Mouse (Mus musculus): ENCODE data around the gene Dlk1. TPM values are rescaled to one million over a fixed set of nuclear protein-coding genes. Genes with fewer than 3 reads are reported as not detected.

The Dlk1 gene
- polyA plus RNA-seq (2015; fragmentation: Nextera tagmentation; extraction: Ambion mirVana), result 69.3 and 118 TPM in 2 replicates

DNA sequence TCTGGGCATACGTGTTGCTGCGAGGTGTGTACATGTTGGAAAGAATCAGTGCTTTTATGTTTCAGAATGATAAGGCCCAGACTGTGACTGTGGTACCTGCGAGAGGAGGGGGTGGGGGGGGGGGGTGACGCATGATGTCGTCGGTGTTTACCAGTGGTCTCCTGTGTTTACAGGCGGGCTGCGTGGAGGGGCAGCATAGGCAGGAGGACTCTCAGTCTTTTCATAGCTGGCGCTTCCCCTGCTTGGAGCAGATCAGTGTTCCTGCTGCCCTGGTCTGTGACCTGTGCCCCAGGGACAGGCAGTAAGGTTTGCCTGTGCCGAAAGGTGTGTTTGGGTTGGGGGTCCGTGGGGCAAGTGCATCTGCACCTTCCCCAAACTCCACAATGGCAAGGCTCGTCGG is at the start of gene Dlk1:
TSS of gene Dlk1 (plus strand) at position 232 of the 400 bp plus-strand sequence.
- Histone ChIP-seq H3K4me2 (peak within 1 kb of the TSS; percentile 84), H3K27me3 (peaks cover 79% of the 10 kb centered on the region), H3K9me3 (replicated peaks) (no peaks in the 10 kb centered on the region), H3K36me3 (ENCODE audit: poor library complexity, severe bottlenecking) (no peaks in the 10 kb centered on the region), H3K4me3 (peak within 1 kb of the TSS; percentile 50), H3K4me1 (peaks cover 62% of the 10 kb centered on the region), H3K9ac (peak within 1 kb of the TSS; percentile 67), H3K27ac (peak within 1 kb of the TSS; percentile 32)
- 8% methylated on average over 13 of the region's 13 CpGs for WGBS
- ATAC-seq, result no peak

DNA sequence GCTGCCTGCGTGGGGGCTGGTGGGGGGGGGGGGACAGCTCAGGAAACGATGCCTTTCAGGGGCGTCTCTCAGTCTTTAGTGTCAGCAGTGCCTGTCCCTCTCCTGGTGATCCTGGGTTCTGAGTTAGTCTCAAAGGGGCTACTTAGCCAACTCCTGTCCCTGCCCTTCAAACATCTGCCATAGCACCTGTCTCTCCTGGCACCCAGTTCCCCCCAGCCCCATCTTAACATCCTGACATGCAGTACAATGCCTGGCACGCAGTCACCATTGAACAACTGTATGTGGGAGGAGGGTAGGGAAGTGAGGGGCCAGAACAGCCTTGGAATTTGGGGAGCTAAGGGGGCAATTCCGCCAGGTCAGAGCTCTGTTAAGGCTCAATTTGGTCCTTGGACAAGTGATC is 49.7 kb upstream of the Dlk1 start:
- no peak overlapping the region for H3K27ac ChIP-seq
- WGBS, result 65% methylated on average over 5 of the region's 5 CpGs
- ATAC-seq, result no peak
- H3K4me1 ChIP-seq, result peaks cover 14% of the 10 kb centered on the region
- H3K4me3 ChIP-seq, result no peak overlapping the region
- no peaks in the 10 kb centered on the region for H3K36me3 ChIP-seq (ENCODE audit: poor library complexity, severe bottlenecking)
- H3K9ac ChIP-seq, result no peak overlapping the region; the same call in 1 of the 2 replicates
- no peaks in the 10 kb centered on the region for H3K9me3 ChIP-seq (replicated peaks)
- 0 out of 2 replicates have a peak, but pooled peaks cover 4% of the 10 kb centered on the region for H3K27me3 ChIP-seq
- H3K4me2 ChIP-seq, result no peak overlapping the region

DNA sequence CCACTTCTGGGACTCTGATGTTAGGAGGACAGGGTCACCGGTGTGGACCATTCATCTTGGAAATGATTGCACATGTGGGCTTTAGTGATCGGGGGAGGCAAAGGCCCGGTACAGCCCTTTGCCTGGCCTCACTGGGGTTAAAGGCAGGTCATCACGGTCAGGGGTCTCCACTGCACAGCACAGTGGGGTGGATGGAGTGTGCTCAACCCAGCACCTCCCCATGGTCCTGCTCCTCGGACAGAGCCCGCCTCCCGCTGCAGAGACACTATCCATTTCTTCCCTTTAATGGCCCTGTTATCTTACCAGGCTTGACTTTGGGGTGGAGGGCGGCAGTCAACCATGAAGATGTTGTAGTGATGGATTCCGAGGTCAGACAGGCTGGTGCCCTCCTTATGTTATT is 48.9 kb upstream of the Dlk1 start:
- Histone ChIP-seq H3K27ac (no peak overlapping the region), H3K27me3 (0 out of 2 replicates have a peak, but pooled peaks cover 4% of the 10 kb centered on the region), H3K4me2 (no peak overlapping the region), H3K4me1 (peaks cover 12% of the 10 kb centered on the region), H3K9me3 (replicated peaks) (no peaks in the 10 kb centered on the region), H3K9ac (no peak overlapping the region), H3K36me3 (ENCODE audit: poor library complexity, severe bottlenecking) (no peaks in the 10 kb centered on the region), H3K4me3 (no peak overlapping the region)
- no peak for ATAC-seq
- WGBS, result 94% methylated on average over 9 of the region's 9 CpGs

DNA sequence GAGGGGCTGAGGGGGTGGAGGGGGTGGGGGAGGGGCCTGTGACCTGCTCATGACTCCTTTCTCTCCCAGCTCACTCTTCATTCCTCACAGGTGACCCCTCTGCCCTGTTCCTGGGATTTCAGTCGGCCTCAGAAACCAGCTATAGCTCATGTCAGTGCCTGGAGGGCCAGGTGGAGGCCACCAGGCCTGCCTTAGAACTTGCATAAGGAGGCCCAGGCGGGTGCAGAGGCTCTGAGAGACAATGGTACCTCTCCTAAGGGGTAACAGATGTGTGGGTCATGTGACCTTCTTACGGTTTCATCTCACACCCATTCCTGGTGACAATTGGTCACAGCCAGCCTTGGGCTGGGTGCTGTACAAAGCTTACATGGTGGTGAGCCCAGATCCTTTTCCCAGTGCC is 46.6 kb upstream of the Dlk1 start:
- Histone ChIP-seq H3K9ac (no peak overlapping the region), H3K36me3 (ENCODE audit: poor library complexity, severe bottlenecking) (no peaks in the 10 kb centered on the region), H3K4me3 (no peak overlapping the region), H3K27ac (no peak overlapping the region), H3K4me1 (peaks cover 13% of the 10 kb centered on the region), H3K4me2 (no peak overlapping the region), H3K9me3 (replicated peaks) (no peaks in the 10 kb centered on the region), H3K27me3 (no peaks in the 10 kb centered on the region)
- 64% methylated on average over 3 of the region's 3 CpGs for WGBS
- ATAC-seq, result no peak

DNA sequence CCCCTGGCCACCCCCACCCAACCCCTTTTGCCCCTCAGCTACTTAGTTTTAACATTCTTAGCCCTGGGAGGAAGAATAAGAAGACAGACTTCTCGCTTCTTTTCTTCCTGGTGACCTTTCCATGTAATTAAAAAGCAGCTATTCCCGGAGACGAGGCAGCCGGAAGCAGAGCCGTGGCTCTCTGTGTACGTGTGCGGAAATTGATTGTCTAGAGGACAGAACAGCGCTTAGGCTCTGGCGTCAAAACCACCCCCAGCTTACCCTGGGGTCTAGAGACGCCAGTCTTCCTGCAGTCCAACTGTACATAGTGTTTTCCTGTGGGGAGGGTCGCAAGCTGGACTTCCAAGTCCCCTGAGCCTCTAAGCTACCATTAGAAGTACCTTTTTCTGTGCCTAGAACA is 41.9 kb upstream of the Dlk1 start:
- H3K4me1 ChIP-seq, result peaks cover 33% of the 10 kb centered on the region
- no peaks in the 10 kb centered on the region for H3K36me3 ChIP-seq (ENCODE audit: poor library complexity, severe bottlenecking)
- no peaks in the 10 kb centered on the region for H3K27me3 ChIP-seq
- H3K27ac ChIP-seq, result peak overlapping the region; percentile 60; the same call in 1 of the 2 replicates
- H3K9me3 ChIP-seq (replicated peaks), result no peaks in the 10 kb centered on the region
- no peak overlapping the region for H3K4me2 ChIP-seq
- WGBS, result 30% methylated on average over 11 of the region's 11 CpGs
- no peak overlapping the region for H3K9ac ChIP-seq
- no peak for ATAC-seq
- no peak overlapping the region for H3K4me3 ChIP-seq

DNA sequence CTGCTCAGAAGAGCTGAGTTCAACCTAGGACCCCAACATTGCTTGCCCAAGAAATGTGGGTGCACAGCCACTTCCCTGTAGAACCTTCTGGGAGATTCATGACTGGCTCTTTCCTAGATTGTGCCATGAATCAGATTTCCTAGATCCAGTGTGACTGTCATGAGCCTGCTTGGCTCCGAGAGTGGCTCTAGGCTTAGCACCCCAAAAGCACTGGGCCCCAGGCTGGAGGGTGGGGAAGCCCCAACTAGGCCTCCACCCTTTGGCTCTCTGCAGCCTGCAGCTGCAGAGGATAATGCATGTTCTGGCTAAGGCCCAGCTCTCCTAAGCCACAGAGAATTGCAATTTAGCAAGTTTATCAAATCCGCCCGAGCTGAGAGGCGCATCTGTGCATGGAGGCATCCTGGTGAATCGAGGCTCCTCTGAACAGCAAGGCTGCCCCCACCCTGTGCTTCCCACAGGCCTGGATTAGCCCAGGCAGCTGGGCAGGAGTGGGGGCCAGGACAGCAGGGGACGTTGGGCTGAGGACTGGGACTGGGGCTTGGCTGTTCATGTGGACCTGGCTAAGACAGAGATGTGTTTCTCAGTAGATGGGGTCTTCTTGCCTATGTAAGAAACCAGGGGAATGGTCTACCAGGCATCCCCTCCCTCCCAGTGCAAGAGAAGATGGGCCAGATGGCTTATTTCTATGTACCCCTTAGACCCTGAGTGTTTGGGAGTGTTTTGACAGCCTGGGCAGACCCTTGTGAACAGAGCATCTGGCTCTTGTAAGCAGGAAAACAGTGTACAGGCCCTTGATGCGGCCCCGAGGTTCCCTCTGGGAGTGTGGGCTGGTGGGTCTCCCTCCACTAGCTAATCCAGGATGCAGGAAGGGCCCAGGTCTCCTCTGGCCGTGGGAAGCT is 41.2 kb upstream of the Dlk1 start:
- no peak overlapping the region for H3K4me3 ChIP-seq
- H3K27me3 ChIP-seq, result no peaks in the 10 kb centered on the region
- H3K27ac ChIP-seq, result peak overlapping the region; percentile 60
- WGBS, result 47% methylated on average over 9 of the region's 9 CpGs
- no peaks in the 10 kb centered on the region for H3K36me3 ChIP-seq (ENCODE audit: poor library complexity, severe bottlenecking)
- peaks cover 33% of the 10 kb centered on the region for H3K4me1 ChIP-seq
- 0 out of 2 replicates have a peak overlapping the region, but pooled peaks have one; percentile 4 for H3K9ac ChIP-seq
- H3K9me3 ChIP-seq (replicated peaks), result no peaks in the 10 kb centered on the region
- peak; percentile 76 for ATAC-seq
- H3K4me2 ChIP-seq, result no peak overlapping the region

DNA sequence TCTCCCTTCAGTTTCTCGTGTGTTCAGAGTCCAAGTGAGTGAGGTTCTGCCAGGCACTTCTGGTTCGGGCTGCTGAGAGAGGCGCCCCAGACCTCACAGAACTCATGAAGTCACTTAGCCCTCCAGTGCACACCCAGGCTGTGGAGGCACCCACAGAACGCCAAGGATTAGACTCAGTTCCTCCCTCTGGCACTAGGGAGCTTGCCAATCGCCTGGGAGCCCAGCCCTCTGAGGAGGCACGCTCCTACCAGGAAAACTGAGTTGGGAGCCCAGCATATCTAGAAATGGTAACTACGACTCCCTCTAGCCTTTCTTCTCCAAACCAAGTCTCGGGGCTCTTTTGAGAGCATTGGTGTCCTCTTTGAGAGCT is 40.6 kb upstream of the Dlk1 start:
- WGBS, result 76% methylated on average over 8 of the region's 8 CpGs
- peaks cover 33% of the 10 kb centered on the region for H3K4me1 ChIP-seq
- H3K9ac ChIP-seq, result no peak overlapping the region
- H3K36me3 ChIP-seq (ENCODE audit: poor library complexity, severe bottlenecking), result no peaks in the 10 kb centered on the region
- H3K4me3 ChIP-seq, result no peak overlapping the region
- H3K9me3 ChIP-seq (replicated peaks), result no peaks in the 10 kb centered on the region
- H3K27ac ChIP-seq, result peak overlapping the region; percentile 60
- ATAC-seq, result peak; percentile 17; the same call in 1 of the 2 replicates
- H3K27me3 ChIP-seq, result no peaks in the 10 kb centered on the region
- no peak overlapping the region for H3K4me2 ChIP-seq

DNA sequence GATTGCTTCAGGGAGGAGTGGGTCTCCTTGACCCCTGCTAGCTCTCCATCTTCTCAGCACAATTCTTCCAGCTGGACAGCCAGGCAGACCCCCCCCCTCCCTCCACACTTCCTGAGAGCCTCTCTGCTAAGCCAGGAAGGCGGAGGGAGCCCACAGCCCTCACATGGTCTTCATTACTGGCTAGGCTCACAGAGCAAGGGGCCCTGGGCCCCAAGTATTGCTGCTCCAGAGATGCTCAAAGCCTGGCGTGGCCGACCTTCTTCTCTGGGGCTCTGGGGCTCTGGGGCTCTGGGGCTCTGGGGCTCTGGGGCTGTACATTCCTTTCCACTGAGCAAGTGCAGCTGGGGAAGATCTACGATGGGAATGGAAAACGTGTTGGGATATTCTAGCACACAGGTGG is 39.9 kb upstream of the Dlk1 start:
- 70% methylated on average over 5 of the region's 5 CpGs for WGBS
- Histone ChIP-seq H3K4me1 (peaks cover 37% of the 10 kb centered on the region), H3K27me3 (no peaks in the 10 kb centered on the region), H3K9me3 (replicated peaks) (no peaks in the 10 kb centered on the region), H3K4me3 (no peak overlapping the region), H3K9ac (no peak overlapping the region), H3K36me3 (ENCODE audit: poor library complexity, severe bottlenecking) (no peaks in the 10 kb centered on the region), H3K4me2 (no peak overlapping the region), H3K27ac (no peak overlapping the region)
- no peak for ATAC-seq

DNA sequence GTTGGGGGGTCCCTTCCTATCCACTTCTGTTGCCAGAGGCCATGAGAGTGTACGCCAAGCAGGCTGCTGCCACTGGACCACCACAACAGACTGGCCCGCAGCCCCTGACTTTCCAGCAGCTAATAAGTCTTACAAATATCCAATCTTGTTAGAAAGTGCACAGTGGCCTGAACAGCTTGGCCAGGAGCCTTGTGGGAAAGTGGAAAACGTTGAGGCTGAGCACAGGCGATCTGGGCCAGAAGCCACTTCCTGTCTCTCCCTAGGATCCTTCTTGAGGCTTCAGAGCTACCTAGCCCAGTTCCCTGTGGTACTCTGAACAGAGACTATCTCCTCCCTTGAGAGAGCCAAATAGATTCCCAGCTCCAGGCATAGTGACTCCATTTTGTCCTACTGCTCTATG is 39.3 kb upstream of the Dlk1 start:
- no peak overlapping the region for H3K9ac ChIP-seq
- H3K9me3 ChIP-seq (replicated peaks), result no peaks in the 10 kb centered on the region
- ATAC-seq, result no peak
- H3K36me3 ChIP-seq (ENCODE audit: poor library complexity, severe bottlenecking), result no peaks in the 10 kb centered on the region
- H3K27me3 ChIP-seq, result no peaks in the 10 kb centered on the region
- H3K27ac ChIP-seq, result no peak overlapping the region
- no peak overlapping the region for H3K4me2 ChIP-seq
- WGBS, result 82% methylated on average over 4 of the region's 4 CpGs
- no peak overlapping the region for H3K4me3 ChIP-seq
- peaks cover 42% of the 10 kb centered on the region for H3K4me1 ChIP-seq

DNA sequence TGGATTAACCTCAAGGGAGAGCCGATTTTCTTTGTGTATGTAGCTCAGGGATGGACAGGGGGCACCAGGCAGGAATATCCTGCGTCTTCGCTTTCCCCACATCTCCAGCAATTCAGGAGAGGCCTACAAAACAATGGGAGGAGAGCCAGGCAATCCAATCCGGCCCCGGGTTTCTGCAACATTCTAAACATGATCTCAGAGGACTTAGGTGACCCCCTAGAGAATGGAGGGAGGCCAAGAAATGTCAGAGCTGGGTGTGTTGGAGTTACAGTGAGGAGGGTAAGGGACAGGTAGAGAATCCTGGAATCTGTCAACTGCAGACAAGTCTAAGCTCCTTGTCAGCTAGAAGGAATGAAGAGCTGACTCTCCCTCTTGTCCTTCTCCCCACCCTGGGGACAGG is 35.9 kb upstream of the Dlk1 start:
- H3K9me3 ChIP-seq (replicated peaks), result no peaks in the 10 kb centered on the region
- H3K4me3 ChIP-seq, result no peak overlapping the region
- H3K27ac ChIP-seq, result no peak overlapping the region
- H3K27me3 ChIP-seq, result no peaks in the 10 kb centered on the region
- no peak for ATAC-seq
- H3K36me3 ChIP-seq (ENCODE audit: poor library complexity, severe bottlenecking), result no peaks in the 10 kb centered on the region
- H3K4me1 ChIP-seq, result peaks cover 22% of the 10 kb centered on the region
- no peak overlapping the region for H3K9ac ChIP-seq
- WGBS, result 91% methylated on average over 5 of the region's 5 CpGs
- no peak overlapping the region for H3K4me2 ChIP-seq

DNA sequence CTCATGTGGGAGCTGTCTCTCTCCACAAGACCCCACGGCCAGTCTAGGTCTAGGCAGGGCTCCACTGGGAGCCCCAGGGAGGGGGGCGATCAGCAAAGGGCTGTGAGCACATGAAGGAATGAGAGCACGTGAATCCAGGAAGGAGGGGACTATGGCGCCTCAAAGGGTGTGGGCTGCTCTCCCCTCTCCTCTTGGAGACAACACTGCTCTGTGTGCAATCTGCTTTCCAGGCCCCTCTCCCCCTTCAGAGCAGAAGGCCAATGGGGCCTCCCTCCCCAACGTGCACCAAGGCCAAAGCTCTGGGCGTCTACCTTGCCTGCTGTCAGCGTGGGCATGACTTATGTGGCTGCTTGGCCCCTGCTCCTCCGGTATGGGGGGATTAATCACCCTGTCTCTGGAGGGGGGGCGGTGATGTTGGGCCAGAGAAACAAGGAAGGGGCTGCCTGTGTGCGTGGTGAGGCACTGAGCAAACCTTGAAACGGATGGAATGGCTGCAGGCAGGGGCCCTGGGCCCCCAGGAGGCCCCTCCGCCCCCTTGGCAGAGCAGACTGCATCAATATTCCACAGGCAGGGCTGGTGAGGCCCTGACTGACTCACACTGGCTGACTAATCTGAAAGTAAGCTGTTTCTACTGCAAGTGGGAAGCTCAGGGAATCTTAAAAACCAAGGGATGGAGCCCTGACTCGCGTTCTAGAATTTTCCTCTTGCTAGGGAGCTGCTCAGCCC is 35.0 kb upstream of the Dlk1 start:
- H3K4me2 ChIP-seq, result no peak overlapping the region
- no peak overlapping the region for H3K4me3 ChIP-seq
- 47% methylated on average over 14 of the region's 14 CpGs for WGBS
- peaks cover 13% of the 10 kb centered on the region for H3K4me1 ChIP-seq
- no peaks in the 10 kb centered on the region for H3K9me3 ChIP-seq (replicated peaks)
- no peaks in the 10 kb centered on the region for H3K36me3 ChIP-seq (ENCODE audit: poor library complexity, severe bottlenecking)
- H3K27me3 ChIP-seq, result 0 out of 2 replicates have a peak, but pooled peaks cover 6% of the 10 kb centered on the region
- ATAC-seq, result peak; percentile 41; the same call in 1 of the 2 replicates
- no peak overlapping the region for H3K9ac ChIP-seq
- H3K27ac ChIP-seq, result no peak overlapping the region

DNA sequence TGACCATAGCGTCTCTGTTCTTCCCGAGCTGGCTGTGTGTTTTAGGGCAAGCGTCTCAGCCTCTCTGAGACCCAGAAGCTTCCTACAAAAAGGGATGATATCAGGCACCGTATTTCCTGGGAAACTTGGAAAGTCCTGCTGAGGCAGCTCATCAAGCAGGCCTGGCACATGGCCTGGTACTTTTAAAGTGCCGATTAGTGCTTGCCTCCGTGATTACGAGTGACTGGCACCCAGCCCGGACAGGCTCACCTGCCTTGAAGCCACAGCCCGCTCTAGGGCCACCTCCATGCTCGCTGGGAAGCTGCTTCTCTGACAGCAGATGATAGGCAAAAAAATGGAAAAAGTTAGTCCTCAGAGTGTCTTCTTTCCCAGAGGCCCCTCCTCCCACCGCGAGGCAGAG is 32.6 kb upstream of the Dlk1 start:
- 70% methylated on average over 12 of the region's 12 CpGs for WGBS

More for the DNA sequence above, 32.6 kb upstream of the Dlk1 start:
- H3K4me3 ChIP-seq, result no peak overlapping the region
- H3K27me3 ChIP-seq, result 0 out of 2 replicates have a peak, but pooled peaks cover 13% of the 10 kb centered on the region
- ATAC-seq, result no peak
- H3K27ac ChIP-seq, result no peak overlapping the region
- no peak overlapping the region for H3K4me2 ChIP-seq
- H3K4me1 ChIP-seq, result peaks cover 15% of the 10 kb centered on the region
- H3K36me3 ChIP-seq (ENCODE audit: poor library complexity, severe bottlenecking), result no peaks in the 10 kb centered on the region
- no peaks in the 10 kb centered on the region for H3K9me3 ChIP-seq (replicated peaks)
- H3K9ac ChIP-seq, result no peak overlapping the region
